Mouse (Mus musculus) MEL (cell line): ENCODE data around the gene Helz2.

Source experiments
- CTCF ChIP-seq, 3 experiments: IDR thresholded peaks in 2 of 3; conservative IDR thresholded peaks in 1 of 3; 2 replicates each; pipeline ENCODE4 v1.5.1; 2011 to 2012; ENCODE audit warnings: low read length in 3 of 3, low read depth in 2 of 3, mild to moderate bottlenecking in 2 of 3, improper control_type of control experiment in 1 of 3, inconsistent platforms in 1 of 3, mixed read lengths in 1 of 3, moderate library complexity in 1 of 3; ENCODE audit not compliant: control insufficient read depth in 1 of 3, insufficient read depth in 1 of 3, poor library complexity in 1 of 3, severe bottlenecking in 1 of 3
- EP300 ChIP-seq, 2 experiments: IDR thresholded peaks; 2 replicates each; pipeline ENCODE4 v1.6.1; 2011; ENCODE audit warnings: improper control_type of control experiment in 2 of 2, low read length in 2 of 2, low read depth in 1 of 2, mild to moderate bottlenecking in 1 of 2
- POLR2A ChIP-seq, 2 experiments: IDR thresholded peaks; 2 replicates each; pipeline ENCODE4 v1.6.1; 2011 to 2012; ENCODE audit warnings: low read length in 2 of 2, mild to moderate bottlenecking in 2 of 2, control low read depth in 1 of 2, improper control_type of control experiment in 1 of 2, low read depth in 1 of 2, moderate library complexity in 1 of 2; ENCODE audit not compliant: control insufficient read depth in 1 of 2, insufficient read depth in 1 of 2, poor library complexity in 1 of 2
- TAL1 ChIP-seq: IDR thresholded peaks from 2 replicates; pipeline ENCODE4 v1.6.1; 2012; ENCODE audit warnings: mild to moderate bottlenecking, inconsistent platforms, low read length, moderate library complexity, mixed read lengths
- ZNF384 ChIP-seq: IDR thresholded peaks from 2 replicates; pipeline ENCODE4 v1.6.1; 2012; ENCODE audit warnings: low read depth, mild to moderate bottlenecking, inconsistent platforms, low read length, improper control_type of control experiment

GRCm38 (mm10) chr2:181201606-181202005 is 40.2 kb downstream of the Helz2 start:
- TF ChIP-seq POLR2A (IDR thresholded peaks at IDR 0.05; ENCODE audit: control insufficient read depth in 1 of 2, insufficient read depth in 1 of 2, low read depth in 1 of 2, low read length in 2 of 2, poor library complexity in 1 of 2) (no peak), TAL1 (no peak), CTCF (IDR thresholded peaks at IDR 0.05 in 2 of 3, conservative IDR thresholded peaks at IDR 0.05 in 1 of 3; ENCODE audit: control insufficient read depth in 1 of 3, insufficient read depth in 1 of 3, low read depth in 2 of 3, low read length in 3 of 3, poor library complexity in 1 of 3, severe bottlenecking in 1 of 3) (no peak), ZNF384 (no peak), EP300 (IDR thresholded peaks at IDR 0.05; ENCODE audit: low read depth in 1 of 2, low read length in 2 of 2) (no peak)
